Mouse (Mus musculus): Measurements from ENCODE around the gene Hs3st6.

The Hs3st6 gene

GRCm38 (mm10) chr17:24728184-24728583, 24.6 kb upstream of the Hs3st6 start:
- DNase-seq (ENCODE audit: low spot score in 2 of 2): no peak

- no peak for DNase-seq (ENCODE audit: low spot score in 2 of 2)
These were observed 23.7 kb upstream of the Hs3st6 start for GRCm38 (mm10) chr17:24729067-24729466.

- DNase-seq (ENCODE audit: low spot score in 2 of 2): no peak
These were observed 22.0 kb upstream of the Hs3st6 start for GRCm38 (mm10) chr17:24730787-24731186.

GRCm38 (mm10) chr17:24732233-24732935, 20.4 kb upstream of the Hs3st6 start:
- no peak for DNase-seq (ENCODE audit: low spot score in 2 of 2)

DNA sequence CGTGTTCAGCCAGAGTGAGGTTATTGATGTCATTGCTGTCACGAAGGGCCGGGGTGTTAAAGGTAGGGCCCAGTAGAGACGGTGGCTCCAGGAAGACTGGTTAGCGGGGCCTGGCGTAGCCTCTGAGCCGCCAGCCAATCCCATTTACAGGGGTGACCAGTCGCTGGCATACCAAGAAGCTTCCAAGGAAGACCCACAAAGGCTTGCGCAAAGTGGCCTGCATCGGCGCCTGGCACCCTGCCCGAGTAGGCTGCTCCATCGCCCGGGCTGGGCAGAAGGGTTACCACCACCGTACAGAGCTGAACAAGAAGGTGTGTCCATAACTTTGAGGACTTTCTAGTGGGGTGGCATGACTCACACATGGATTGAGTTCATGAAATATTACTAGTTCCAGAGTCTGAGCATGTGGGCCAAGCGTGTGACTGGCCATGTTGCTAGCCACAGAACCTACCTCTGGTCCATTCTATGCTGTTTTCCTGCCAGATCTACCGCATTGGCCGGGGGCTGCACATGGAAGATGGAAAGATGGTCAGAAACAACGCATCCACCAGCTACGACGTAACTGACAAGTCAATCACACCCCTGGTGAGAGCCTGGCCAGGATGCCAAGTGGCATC, 19.2 kb upstream of the Hs3st6 start:
- DNase-seq (ENCODE audit: low spot score in 2 of 2): no peak

DNA sequence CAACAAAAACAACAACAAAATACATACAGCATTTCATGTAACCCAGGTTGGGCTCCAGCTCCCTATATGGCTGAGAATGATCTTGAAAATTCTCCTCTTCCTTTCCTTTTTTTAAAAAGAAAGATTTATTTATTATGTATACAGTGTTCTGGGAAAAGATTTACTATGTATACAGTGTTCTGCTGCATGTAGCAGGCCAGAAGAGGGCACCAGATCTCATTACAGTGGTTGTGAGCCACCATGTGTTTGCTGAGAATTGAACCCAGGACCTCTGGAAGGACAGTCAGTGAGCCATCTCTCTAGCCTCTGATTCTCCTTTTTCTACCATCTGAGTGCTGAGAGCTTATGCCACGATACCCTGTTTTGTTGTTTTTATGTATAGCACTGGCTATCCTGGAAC, 18.3 kb upstream of the Hs3st6 start:
- DNase-seq (ENCODE audit: low spot score in 2 of 2): no peak

DNA sequence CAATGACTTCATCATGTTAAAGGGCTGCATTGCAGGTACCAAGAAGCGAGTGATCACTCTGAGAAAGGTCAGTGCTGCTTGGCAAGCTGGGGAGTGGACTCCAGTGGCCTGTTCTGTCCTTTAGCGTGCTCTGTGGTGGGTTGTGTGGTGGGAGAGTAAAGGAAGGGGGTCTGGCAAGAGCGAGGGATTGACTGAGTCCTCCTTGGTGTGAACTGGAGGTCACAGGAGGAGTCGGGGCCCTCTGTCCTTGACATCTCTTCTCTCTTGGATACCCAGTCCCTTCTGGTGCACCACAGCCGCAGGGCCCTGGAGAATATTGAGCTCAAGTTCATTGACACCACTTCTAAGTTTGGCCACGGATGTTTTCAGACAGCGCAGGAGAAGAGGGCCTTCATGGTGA, 17.3 kb upstream of the Hs3st6 start:
- no peak for DNase-seq (ENCODE audit: low spot score in 2 of 2)

- peak; percentile 91 to 92 for DNase-seq (ENCODE audit: low spot score in 2 of 2)
These were observed 16.3 kb upstream of the Hs3st6 start, which contains the start of gene Msrb1 for GRCm38 (mm10) chr17:24736330-24737051. Gene Msrb1, plus strand, starts transcription at chr17:24736642.

- no peak for DNase-seq (ENCODE audit: low spot score in 2 of 2)
These were observed 15.5 kb upstream of the Hs3st6 start for GRCm38 (mm10) chr17:24737135-24737810.

DNA sequence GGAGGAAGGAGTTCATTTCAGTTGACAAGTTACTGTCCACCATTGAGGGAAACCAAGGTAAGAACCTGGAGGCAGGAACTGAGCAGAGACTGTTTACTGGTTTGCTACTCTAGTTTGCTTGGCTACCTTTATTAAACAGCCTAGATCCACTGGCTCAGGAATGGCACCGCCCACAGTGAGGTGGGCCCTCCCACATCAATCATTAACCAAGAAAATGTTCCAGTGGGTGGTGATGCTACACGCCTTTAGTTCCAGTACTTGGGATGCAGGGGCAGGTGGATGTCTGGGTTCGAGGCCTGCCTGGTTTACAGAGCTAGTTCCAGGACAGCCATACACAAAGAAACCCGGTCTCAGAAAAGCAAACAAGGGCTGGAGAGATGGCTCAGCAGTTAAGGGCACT, 14.6 kb upstream of the Hs3st6 start:
- DNase-seq (ENCODE audit: low spot score in 2 of 2): no peak

GRCm38 (mm10) chr17:24739926-24740325, 12.9 kb upstream of the Hs3st6 start:
- no peak for DNase-seq (ENCODE audit: low spot score in 2 of 2)

DNA sequence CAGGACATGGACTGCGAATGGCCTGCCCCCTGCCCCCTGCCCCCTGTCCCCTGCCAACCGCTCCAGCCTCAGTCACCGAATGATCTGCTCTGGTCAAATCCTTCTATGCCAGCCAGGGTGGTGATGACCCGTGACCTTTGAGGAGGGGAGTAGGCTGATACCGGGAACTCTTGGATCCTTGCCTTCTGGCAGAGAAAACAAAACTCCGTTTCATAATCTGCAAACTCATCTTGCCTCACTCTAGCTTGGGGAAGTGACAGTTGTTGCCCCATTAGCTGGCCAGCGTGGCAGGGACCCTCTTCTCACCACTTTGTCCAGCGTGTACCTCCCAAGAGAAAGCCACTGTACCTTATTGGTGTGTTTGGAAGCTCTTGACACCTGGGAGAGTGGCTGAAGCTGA, 10.5 kb upstream of the Hs3st6 start:
- DNase-seq (ENCODE audit: low spot score in 2 of 2): no peak

- DNase-seq (ENCODE audit: low spot score in 2 of 2): no peak
These were observed 8.9 kb upstream of the Hs3st6 start for GRCm38 (mm10) chr17:24743896-24744295.

DNA sequence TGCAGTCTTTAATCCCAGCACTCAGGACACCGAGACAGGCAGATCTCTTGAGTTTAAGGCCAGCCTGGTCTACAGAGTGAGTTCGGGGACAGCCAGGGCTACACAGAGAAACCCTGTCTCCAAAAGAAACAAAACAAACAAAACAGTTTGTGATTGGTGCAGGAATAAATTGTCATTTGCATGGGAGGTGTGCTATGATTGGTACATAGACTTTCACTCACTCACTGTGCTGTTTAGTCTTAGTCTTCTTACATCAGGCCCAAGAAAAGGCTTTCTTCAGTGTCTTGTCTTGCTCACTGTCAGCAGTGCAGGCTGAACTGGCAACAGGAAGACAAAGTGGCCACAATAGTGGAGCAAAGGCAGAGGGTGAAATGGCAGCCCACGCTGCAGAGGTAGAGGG, 8.4 kb upstream of the Hs3st6 start:
- DNase-seq (ENCODE audit: low spot score in 2 of 2): no peak

DNA sequence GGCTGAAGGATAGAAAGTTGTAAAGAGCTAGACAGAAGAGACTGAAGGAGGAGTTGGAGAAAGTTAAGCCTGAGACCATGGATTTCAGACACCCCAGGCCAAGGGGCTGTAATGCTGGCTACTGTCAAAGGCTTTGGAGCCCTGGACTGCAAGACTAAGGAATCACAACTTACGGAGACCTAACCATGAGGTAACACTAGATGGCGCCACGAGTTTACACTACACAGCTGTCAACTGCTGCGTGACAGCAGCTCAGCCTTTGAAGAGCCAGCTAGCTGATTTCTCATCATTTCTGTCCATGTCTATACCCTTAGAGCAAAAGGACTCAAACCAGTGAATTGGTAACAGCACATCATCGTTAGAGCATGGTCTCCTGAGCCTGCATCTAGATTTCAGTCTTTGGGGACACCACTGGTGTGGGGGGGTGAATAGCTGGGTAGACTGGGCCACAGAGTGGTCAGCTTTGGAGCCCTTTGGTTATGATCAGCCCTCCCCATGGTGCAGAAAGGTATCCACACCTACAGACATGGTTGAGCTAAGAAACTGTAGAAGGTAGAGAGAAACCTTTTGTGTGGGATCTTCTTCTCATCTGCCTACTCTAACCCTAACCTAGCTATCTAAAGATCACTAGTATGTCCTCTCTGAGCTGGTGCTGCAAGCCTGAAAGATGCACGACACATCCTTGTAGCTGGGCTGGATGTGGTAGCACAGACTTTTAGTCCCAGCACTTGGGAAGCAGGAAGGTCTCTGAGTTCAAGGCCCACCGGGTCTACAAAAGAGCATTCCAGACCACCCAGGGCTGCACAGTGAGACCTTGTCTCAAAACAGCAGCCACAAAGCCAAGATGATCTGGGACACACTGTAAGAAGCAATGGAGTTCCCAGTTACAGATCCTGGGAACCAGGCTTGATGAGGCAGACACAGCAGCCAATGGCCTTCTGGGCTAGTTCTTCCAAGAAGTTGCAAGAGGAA, 7.0 kb upstream of the Hs3st6 start:
- DNase-seq (ENCODE audit: low spot score in 2 of 2): peak; percentile 90 to 91

DNA sequence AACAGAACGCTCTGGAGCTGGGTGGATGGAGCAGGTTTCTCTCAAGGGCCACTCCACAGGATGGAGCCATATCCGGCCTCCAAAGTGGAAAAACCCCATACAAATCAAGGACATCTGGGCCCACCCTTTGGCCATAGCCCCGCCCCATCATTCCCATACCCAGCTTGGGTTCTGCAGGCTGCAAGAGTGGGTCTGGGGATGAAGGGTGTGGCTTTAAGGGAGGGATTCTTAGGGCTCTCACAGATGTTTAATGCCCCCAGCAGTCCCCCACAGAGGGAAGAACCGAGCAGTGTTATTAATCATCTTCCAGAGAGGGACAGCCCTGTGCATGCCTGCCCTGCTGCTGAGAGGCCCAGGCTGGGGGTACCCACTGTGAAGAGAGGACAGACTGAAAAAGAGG, 5.8 kb upstream of the Hs3st6 start:
- no peak for DNase-seq (ENCODE audit: low spot score in 2 of 2)

GRCm38 (mm10) chr17:24751528-24751927, 1.3 kb upstream of the Hs3st6 start:
- no peak for DNase-seq (ENCODE audit: low spot score in 2 of 2)

DNA sequence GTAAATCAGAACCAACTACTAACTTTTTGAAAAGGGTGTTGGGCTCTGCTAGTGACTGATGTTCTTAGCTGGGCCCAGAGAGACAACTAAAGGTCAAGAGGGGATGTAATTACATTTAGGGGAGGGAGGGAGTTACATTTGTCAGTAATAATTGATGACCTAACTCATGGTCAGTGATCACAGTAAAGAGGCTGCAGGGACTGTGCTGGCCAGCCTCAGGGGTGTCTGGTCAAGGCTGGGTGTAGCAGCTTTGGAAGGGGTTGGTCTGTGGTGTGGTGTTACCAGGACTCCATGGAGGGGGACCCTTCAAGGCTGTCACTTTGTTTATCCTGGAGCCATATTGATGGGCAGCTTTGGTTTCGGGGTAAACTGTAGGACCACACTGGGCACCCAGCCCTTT, 4.6 kb downstream of the Hs3st6 start:
- DNase-seq (ENCODE audit: low spot score in 2 of 2): no peak

GRCm38 (mm10) chr17:24761121-24761520, 8.3 kb downstream of the Hs3st6 start:
- no peak for DNase-seq (ENCODE audit: low spot score in 2 of 2)

GRCm38 (mm10) chr17:24765016-24765905, 12.5 kb downstream of the Hs3st6 start:
- DNase-seq (ENCODE audit: low spot score in 2 of 2): no peak

Data from right cerebral cortex, adult 2 months (tissue).